Mouse (Mus musculus) heart, postnatal 0 days (tissue): Measurements from ENCODE around the gene Plce1. TPM values are rescaled to one million over a fixed set of nuclear protein-coding genes. Genes with fewer than 3 reads are reported as not detected.

ENCODE experiments used
- ATAC-seq: fragments of 200-750 bp; cut with Nextera tagmentation; 2 replicates; pipeline ENCODE4 v1.8.0; 2017; ENCODE audit warnings: low read depth, moderate number of reproducible peaks, moderate library complexity; ENCODE audit not compliant: insufficient read depth
- DNase-seq: peaks from one replicate; pipeline ENCODE4 v3.0.0-alpha.2; 2016; ENCODE audit warnings: low spot score
- H3K27ac ChIP-seq: fragments of 300-500 bp; sonication (generic); 2 replicates; pipeline ENCODE4 v1.5.1; 2014; ENCODE audit warnings: low read depth, mild to moderate bottlenecking
- H3K27me3 ChIP-seq: fragments of 300-500 bp; sonication (generic); 2 replicates; pipeline ENCODE4 v1.6.1; 2014; ENCODE audit warnings: low read length, mixed read lengths; ENCODE audit not compliant: control insufficient read depth, insufficient read depth
- H3K36me3 ChIP-seq: fragments of 300-500 bp; sonication (generic); replicated peaks from 2 replicates; pipeline ENCODE4 v1.6.1; 2014; ENCODE audit warnings: low read length, mixed read lengths; ENCODE audit not compliant: control insufficient read depth, insufficient read depth
- H3K4me1 ChIP-seq: fragments of 300-500 bp; sonication (generic); 2 replicates; pipeline ENCODE4 v1.6.1; 2014; ENCODE audit warnings: antibody characterized with exemption; ENCODE audit not compliant: control insufficient read depth, insufficient read depth
- H3K4me2 ChIP-seq: fragments of 300-500 bp; sonication (generic); 2 replicates; pipeline ENCODE4 v1.6.1; 2014; ENCODE audit warnings: low read depth, mild to moderate bottlenecking, low read length, moderate library complexity
- H3K4me3 ChIP-seq: fragments of 300-500 bp; sonication (generic); 2 replicates; pipeline ENCODE4 v1.5.1; 2014; ENCODE audit warnings: low read depth, low read length
- H3K9ac ChIP-seq: fragments of 300-500 bp; sonication (generic); replicated peaks from 2 replicates; pipeline ENCODE4 v1.6.1; 2014; ENCODE audit warnings: low read depth, low read length, mixed read lengths
- H3K9me3 ChIP-seq: fragments of 300-500 bp; sonication (generic); replicated peaks from 2 replicates; pipeline ENCODE4 v1.6.1; 2016; ENCODE audit warnings: low read length; ENCODE audit not compliant: control insufficient read depth
- CTCF ChIP-seq: IDR thresholded peaks from 2 replicates; pipeline ENCODE4 v1.5.1; 2016; ENCODE audit warnings: antibody characterized with exemption, control low read depth, low read depth
- EP300 ChIP-seq: IDR thresholded peaks from 2 replicates; pipeline ENCODE4 v1.6.1; 2016; ENCODE audit warnings: antibody characterized with exemption, low read depth
- WGBS: fragments of 180-500 bp; shearing (Covaris S2); extraction: QIAGEN DNeasy Blood & Tissue Kit; methylation state at CpG from one replicate; pipeline ENCODE4 v1.1.7; 2014; 5-methylcytosine and 5-hydroxymethylcytosine counted together
- polyA plus RNA-seq: library from polyadenylated mRNA; unstranded; fragments of >200 nt; fragmentation: Nextera tagmentation; extraction: Ambion mirVana; gene quantifications from 2 replicates; pipeline ENCODE4 v1.2.1, GENCODE M21; 2015
- total RNA-seq: library from RNA; depleted of rRNA; stranded (reverse); fragments of >200 nt; gene quantifications from 2 replicates; pipeline ENCODE4 v1.2.3, GENCODE M21; 2014; ENCODE audit warnings: low replicate concordance; rRNA removed

The Plce1 gene
- 18.2 and 32.1 TPM in 2 replicates for total RNA-seq
- 5.2 and 5.7 TPM in 2 replicates for polyA plus RNA-seq

DNA sequence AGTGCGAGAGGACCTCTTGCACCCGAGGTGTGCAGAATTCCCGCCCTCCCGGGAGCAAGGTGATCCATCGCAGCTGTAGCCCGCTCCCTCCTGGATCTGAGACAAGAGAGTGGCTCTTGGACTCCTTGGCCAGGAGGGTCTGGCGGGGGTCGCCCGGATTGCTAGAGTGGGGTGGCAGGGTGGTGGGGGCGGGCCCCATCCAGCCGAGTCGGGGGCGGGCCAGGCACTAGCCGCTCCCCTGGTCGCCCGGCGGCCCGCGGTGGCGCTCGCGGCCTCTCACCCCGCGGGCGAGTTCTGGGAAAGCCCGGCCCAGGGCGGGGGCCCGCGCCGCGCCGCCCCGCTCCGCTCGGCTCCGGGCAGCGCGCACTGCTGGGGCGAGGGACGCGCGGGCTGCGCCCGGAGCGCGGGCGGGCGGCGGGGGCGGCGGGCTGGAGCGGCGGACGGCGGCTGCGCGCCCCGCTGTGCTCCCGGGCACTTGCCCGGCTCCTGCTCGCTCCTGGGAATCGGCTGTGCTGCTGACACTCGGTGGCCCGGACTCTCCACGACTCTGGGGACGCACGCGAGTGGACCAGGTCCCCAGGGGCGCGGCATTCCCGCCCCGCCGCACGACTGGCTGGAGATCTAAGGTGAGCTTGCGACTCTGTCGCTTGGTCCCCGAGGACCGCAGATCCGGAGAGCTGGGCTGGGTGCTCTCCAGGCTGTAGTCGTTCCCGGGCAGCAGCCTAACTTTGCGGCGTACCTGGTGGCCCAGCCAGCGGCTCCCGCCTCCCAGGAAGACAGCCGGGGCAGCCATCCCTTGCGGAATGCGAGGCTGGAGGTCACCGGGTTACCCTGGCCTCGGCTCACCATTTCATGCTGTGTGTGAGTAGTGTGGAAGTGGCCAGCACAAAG lies at the start of gene Plce1:
Gene Plce1 (plus strand): TSS at position 379 of the 891 bp plus-strand sequence.
- ATAC-seq (peak; percentile 89), DNase-seq (peak; percentile 41)
- H3K27me3 ChIP-seq: no peaks in the 10 kb centered on the region
- H3K9me3 ChIP-seq: no peaks in the 10 kb centered on the region
- H3K4me1 ChIP-seq: peaks cover 24% of the 10 kb centered on the region
- peak within 1 kb of the TSS; percentile 81 for H3K27ac ChIP-seq
- H3K4me3 ChIP-seq: peak within 1 kb of the TSS; percentile 76
- 1% methylated on average over 71 of the region's 90 CpGs for WGBS
- H3K4me2 ChIP-seq: peak within 1 kb of the TSS; percentile 71
- peak within 1 kb of the TSS; percentile 65 for H3K9ac ChIP-seq
- no peaks in the 10 kb centered on the region for H3K36me3 ChIP-seq
- TF ChIP-seq CTCF (no peak), EP300 (no peak)

DNA sequence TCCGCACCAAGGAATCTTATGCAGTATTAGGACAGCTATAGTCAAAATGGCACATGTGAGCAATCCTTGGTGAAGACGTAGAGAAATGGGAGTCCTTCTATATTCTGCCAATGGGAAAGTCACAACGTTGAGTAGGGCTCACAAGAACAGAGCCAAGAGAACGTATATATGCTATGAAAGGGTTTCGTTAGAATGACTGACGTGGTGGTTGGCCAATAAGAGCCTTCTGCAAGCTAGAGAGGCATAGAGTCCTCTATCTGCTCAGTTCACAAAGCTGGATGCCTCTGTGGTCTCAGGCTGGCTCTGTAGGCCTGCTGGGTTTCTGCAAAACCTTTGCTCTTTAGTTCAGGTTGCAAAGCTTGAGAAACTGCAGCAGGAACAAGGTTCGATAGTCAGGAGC lies 49.6 kb upstream of the Plce1 start:
- no peak for TF ChIP-seq CTCF
- no peak for TF ChIP-seq EP300
- ATAC-seq (no peak), DNase-seq (no peak)
- no peaks in the 10 kb centered on the region for H3K36me3 ChIP-seq
- H3K9ac ChIP-seq: no peak overlapping the region
- H3K27ac ChIP-seq: no peak overlapping the region
- H3K4me2 ChIP-seq: no peak overlapping the region
- no peak overlapping the region for H3K4me3 ChIP-seq
- 80% methylated on average over 7 of the region's 7 CpGs for WGBS
- no peaks in the 10 kb centered on the region; the same call in 1 of the 2 replicates for H3K9me3 ChIP-seq
- no peaks in the 10 kb centered on the region for H3K27me3 ChIP-seq
- no peaks in the 10 kb centered on the region for H3K4me1 ChIP-seq

DNA sequence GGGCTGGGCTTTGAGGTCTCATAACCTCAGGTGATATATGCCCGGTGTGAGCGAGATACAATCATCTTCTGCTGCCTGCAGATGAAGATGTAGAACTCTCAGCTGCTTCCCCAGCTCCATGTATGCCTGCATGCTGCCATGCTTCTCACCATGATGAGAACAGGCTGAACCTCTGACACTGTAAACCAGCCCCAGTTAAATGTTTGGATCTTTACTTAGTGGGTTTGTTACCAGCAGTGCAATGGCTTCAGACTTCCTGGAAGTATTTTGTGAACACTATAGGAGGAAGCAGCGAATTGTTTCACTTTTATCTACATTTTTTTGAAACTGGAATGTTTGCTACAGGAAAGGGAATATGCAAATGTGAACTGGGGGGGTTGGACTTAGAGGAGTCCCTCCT lies 48.9 kb upstream of the Plce1 start:
- Histone ChIP-seq H3K4me1 (no peaks in the 10 kb centered on the region), H3K4me2 (no peak overlapping the region), H3K4me3 (no peak overlapping the region), H3K27me3 (no peaks in the 10 kb centered on the region), H3K27ac (no peak overlapping the region), H3K36me3 (no peaks in the 10 kb centered on the region), H3K9me3 (no peaks in the 10 kb centered on the region; the same call in 1 of the 2 replicates), H3K9ac (no peak overlapping the region)
- WGBS: 71% methylated on average over 3 of the region's 3 CpGs
- TF ChIP-seq CTCF (no peak), EP300 (no peak)
- DNase-seq (no peak), ATAC-seq (no peak)

DNA sequence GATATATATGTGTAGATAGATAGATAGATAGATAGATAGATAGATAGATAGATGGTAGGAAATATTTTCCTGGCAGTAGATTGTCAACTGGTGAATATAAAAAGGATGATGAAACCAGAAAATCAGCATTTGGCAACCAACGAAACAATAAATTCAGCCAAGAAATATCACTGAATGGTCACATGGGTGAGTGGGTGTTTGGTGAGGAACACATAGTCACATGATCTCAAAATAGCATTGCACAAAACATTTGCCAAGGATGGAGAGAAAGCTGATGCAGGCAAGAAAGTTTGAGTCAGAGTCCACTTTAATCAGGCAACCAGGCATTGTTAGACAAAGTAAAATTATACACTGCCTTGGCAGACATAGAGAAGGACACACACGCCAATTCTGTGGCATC lies 47.5 kb upstream of the Plce1 start:
- no peak overlapping the region for H3K9ac ChIP-seq
- no peak overlapping the region for H3K27ac ChIP-seq
- no peak for TF ChIP-seq CTCF
- no peak for DNase-seq
- no peaks in the 10 kb centered on the region; the same call in 1 of the 2 replicates for H3K9me3 ChIP-seq
- H3K36me3 ChIP-seq: no peaks in the 10 kb centered on the region
- no peaks in the 10 kb centered on the region for H3K4me1 ChIP-seq
- 64% methylated on average over 2 of the region's 2 CpGs for WGBS
- no peaks in the 10 kb centered on the region for H3K27me3 ChIP-seq
- ATAC-seq: no peak
- no peak overlapping the region for H3K4me2 ChIP-seq
- no peak overlapping the region for H3K4me3 ChIP-seq

DNA sequence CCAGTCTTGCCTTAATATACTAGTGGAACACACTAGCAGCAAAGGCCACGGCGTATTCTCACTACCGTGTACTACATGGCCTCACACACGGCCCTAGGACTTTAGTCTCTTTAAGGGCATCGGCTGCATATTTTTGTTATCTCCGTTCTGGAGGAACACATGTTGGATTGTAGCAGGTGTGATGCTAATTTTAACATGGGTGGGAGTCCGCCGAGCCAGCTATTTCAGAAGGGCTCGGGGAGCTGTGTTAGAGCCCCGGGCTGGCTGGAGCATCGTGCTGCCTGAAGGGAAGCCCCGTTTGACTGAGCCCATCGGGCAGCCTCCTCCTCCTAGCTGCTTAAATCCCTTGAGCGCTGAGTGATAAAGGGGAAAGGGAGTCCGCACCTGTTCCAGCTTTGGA lies 45.7 kb upstream of the Plce1 start:
- WGBS: 33% methylated on average over 15 of the region's 15 CpGs
- Histone ChIP-seq H3K9ac (no peak overlapping the region), H3K36me3 (no peaks in the 10 kb centered on the region), H3K27ac (0 out of 2 replicates have a peak overlapping the region, but pooled peaks have one; percentile 2), H3K9me3 (no peaks in the 10 kb centered on the region; the same call in 1 of the 2 replicates), H3K4me3 (no peak overlapping the region), H3K27me3 (no peaks in the 10 kb centered on the region), H3K4me1 (no peaks in the 10 kb centered on the region), H3K4me2 (peak overlapping the region; percentile 27; the same call in 1 of the 2 replicates)
- ATAC-seq: peak; percentile 83
- TF ChIP-seq EP300: 0 out of 2 replicates have a peak, but pooled peaks have one; percentile 35
- TF ChIP-seq CTCF: no peak
- DNase-seq: peak; percentile 38
